Mouse (Mus musculus): ENCODE data around the gene Tubb4b. TPM values are rescaled to one million over a fixed set of nuclear protein-coding genes. Genes with fewer than 3 reads are reported as not detected.

Gene Tubb4b
- polyA plus RNA-seq, 1 experiment, result 209 TPM

GRCm38 (mm10) chr2:25246183-25247072 lies 21.9 kb upstream of the Tubb4b start, which contains the start of gene AL732309.1:
TSS of gene AL732309.1 (minus strand) at chr2:25246863.
- no peaks in the 10 kb centered on the region for H3K4me1 ChIP-seq (ENCODE audit: control insufficient read depth, insufficient read depth, low read length)
- no peak within 1 kb of the TSS for H3K27ac ChIP-seq (ENCODE audit: insufficient read depth, low read length)
- TF ChIP-seq CTCF (IDR thresholded peaks at IDR 0.05; ENCODE audit: borderline replicate concordance, insufficient read depth, low read length) (no peak), POLR2A (IDR thresholded peaks at IDR 0.05; ENCODE audit: low read depth, low read length) (no peak)
- H3K4me3 ChIP-seq (ENCODE audit: insufficient read depth, low read length), result no peak within 1 kb of the TSS

GRCm38 (mm10) chr2:25244144-25244543 lies 19.6 kb upstream of the Tubb4b start:
- no peak for TF ChIP-seq POLR2A (IDR thresholded peaks at IDR 0.05; ENCODE audit: low read depth, low read length)
- TF ChIP-seq CTCF (IDR thresholded peaks at IDR 0.05; ENCODE audit: borderline replicate concordance, insufficient read depth, low read length), result no peak
- no peaks in the 10 kb centered on the region for H3K4me1 ChIP-seq (ENCODE audit: control insufficient read depth, insufficient read depth, low read length)
- no peak overlapping the region for H3K27ac ChIP-seq (ENCODE audit: insufficient read depth, low read length)
- H3K4me3 ChIP-seq (ENCODE audit: insufficient read depth, low read length), result no peak overlapping the region

- H3K4me3 ChIP-seq (ENCODE audit: insufficient read depth, low read length), result no peak overlapping the region
- TF ChIP-seq CTCF (IDR thresholded peaks at IDR 0.05; ENCODE audit: borderline replicate concordance, insufficient read depth, low read length) (no peak), POLR2A (IDR thresholded peaks at IDR 0.05; ENCODE audit: low read depth, low read length) (no peak)
- H3K27ac ChIP-seq (ENCODE audit: insufficient read depth, low read length), result no peak overlapping the region
Measured at GRCm38 (mm10) chr2:25243342-25243741, 18.8 kb upstream of the Tubb4b start.

DNA sequence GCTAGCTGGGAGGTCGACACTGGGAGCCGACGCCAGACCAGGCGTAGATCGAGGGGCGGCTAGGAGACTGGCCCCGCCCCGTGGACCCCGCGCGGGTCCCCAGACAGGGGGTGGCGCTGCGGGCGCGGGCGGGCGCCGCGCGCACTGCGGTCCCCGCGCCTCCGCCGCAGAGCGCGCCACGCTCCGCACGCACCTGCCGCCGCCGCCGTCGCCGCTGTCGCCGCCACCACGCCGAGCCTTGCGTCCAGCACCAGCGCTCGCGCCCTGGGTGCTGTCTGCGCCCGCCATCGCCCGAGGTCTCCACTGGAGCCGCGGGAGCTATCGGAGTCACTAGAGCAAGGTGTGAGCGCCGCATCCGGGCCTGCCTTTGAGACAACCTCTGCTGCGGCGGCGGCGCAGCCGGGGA lies 17.6 kb upstream of the Tubb4b start, which contains the start of the genes Rnf208 and Cysrt1:
Gene Rnf208, plus strand, starts transcription at position 155 of the 406 bp plus-strand sequence.
Gene Cysrt1, minus strand, starts transcription at position 352 of the 406 bp plus-strand sequence.
- no peak for TF ChIP-seq CTCF (IDR thresholded peaks at IDR 0.05; ENCODE audit: borderline replicate concordance, insufficient read depth, low read length)
- TF ChIP-seq POLR2A (IDR thresholded peaks at IDR 0.05; ENCODE audit: low read depth, low read length), result no peak
- Histone ChIP-seq H3K4me1 (ENCODE audit: control insufficient read depth, insufficient read depth, low read length) (0 out of 2 replicates have a peak, but pooled peaks cover 3% of the 10 kb centered on the region), H3K27ac (ENCODE audit: insufficient read depth, low read length) (no peak within 1 kb of the TSS), H3K4me3 (ENCODE audit: insufficient read depth, low read length) (no peak within 1 kb of the TSS)

More at GRCm38 (mm10) chr2:25243342-25243741, 18.8 kb upstream of the Tubb4b start:
- no peaks in the 10 kb centered on the region for H3K4me1 ChIP-seq (ENCODE audit: control insufficient read depth, insufficient read depth, low read length)

GRCm38 (mm10) chr2:25241438-25241775 lies 16.9 kb upstream of the Tubb4b start:
- Histone ChIP-seq H3K27ac (ENCODE audit: insufficient read depth, low read length) (no peak overlapping the region), H3K4me3 (ENCODE audit: insufficient read depth, low read length) (no peak overlapping the region), H3K4me1 (ENCODE audit: control insufficient read depth, insufficient read depth, low read length) (0 out of 2 replicates have a peak, but pooled peaks cover 3% of the 10 kb centered on the region)
- TF ChIP-seq CTCF (IDR thresholded peaks at IDR 0.05; ENCODE audit: borderline replicate concordance, insufficient read depth, low read length) (no peak), POLR2A (IDR thresholded peaks at IDR 0.05; ENCODE audit: low read depth, low read length) (no peak)

DNA sequence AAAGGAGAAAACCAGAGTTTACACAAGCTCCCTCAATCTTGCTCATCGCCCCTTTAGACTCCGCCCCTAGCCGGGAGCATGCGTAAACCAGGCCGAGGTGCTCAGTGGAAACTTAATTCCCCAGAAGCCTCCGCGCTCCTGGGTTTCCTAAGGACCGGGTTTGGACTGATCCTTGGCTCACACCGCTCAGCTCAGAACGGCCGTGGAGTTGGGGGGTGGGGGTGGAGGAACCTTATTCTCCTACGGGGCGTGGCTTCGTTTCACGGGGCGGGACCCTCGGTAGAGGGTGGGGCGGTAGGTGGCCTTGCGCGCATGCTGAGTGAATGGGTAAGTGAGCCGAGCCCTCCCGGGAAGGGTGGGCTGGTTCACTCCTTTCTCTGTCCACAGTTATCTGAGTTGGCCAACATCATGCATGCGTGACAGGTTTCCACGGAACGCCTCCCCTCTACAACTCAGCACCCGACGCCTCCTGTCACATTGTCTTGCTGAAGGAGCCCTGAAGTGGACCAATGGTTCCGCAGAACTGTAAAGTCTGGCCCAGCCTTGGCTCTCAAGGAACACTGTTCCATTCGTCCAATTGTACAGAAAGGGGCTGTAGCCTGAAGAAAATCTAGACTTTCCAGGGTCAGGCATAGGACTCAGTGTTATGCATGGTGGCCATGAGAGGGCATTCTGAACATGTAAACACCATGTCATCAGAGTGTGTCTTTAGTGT lies 16.4 kb upstream of the Tubb4b start:
- H3K27ac ChIP-seq (ENCODE audit: insufficient read depth, low read length), result no peak overlapping the region
- H3K4me1 ChIP-seq (ENCODE audit: control insufficient read depth, insufficient read depth, low read length), result 0 out of 2 replicates have a peak, but pooled peaks cover 3% of the 10 kb centered on the region
- TF ChIP-seq POLR2A (IDR thresholded peaks at IDR 0.05; ENCODE audit: low read depth, low read length), result no peak; the same call in 1 of the 2 replicates
- no peak for TF ChIP-seq CTCF (IDR thresholded peaks at IDR 0.05; ENCODE audit: borderline replicate concordance, insufficient read depth, low read length)
- H3K4me3 ChIP-seq (ENCODE audit: insufficient read depth, low read length), result 0 out of 2 replicates have a peak overlapping the region, but pooled peaks have one; percentile 8

DNA sequence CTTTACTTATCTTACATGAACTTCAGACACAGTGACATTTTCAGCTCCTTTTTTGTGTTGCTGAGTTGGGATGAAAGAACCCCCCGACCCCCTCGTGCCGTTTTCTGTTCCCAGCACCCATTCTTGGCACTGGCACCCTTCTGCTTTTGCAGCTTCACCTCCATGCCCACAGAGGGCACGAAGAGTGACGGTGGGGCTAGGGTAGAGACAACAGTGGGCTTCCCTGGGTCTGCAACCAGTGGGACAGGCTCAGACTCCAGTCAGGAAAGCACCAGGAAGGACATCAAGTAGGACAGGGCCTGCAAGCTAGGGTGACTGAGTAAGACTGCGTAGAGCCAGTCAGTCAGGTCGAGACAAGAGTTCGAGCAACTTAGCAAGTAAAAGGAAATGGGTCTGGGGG lies 15.8 kb upstream of the Tubb4b start:
- H3K27ac ChIP-seq (ENCODE audit: insufficient read depth, low read length), result no peak overlapping the region
- H3K4me3 ChIP-seq (ENCODE audit: insufficient read depth, low read length), result no peak overlapping the region
- 0 out of 2 replicates have a peak, but pooled peaks cover 3% of the 10 kb centered on the region for H3K4me1 ChIP-seq (ENCODE audit: control insufficient read depth, insufficient read depth, low read length)
- TF ChIP-seq CTCF (IDR thresholded peaks at IDR 0.05; ENCODE audit: borderline replicate concordance, insufficient read depth, low read length), result no peak
- TF ChIP-seq POLR2A (IDR thresholded peaks at IDR 0.05; ENCODE audit: low read depth, low read length), result no peak

DNA sequence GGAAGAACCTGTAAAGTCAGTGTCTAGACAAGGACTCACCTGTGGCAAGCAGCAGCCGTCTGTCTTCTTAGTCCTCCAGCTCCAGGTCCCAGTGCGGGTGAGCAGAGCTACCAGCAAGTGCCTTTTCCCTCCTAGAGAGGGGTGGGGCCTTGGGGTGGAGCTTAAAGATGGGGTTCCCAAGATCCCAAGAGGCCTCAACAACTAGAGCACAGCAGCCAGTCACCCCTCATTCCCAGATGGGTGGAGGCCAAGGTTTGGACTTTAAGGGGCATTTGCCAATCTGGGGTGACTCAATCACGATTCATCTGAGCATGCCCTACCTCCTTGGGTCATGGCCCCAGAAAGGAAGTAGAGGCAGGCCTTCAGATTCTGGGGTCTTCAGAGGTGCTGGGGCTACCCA lies 15.3 kb upstream of the Tubb4b start:
- 0 out of 2 replicates have a peak, but pooled peaks cover 3% of the 10 kb centered on the region for H3K4me1 ChIP-seq (ENCODE audit: control insufficient read depth, insufficient read depth, low read length)
- H3K27ac ChIP-seq (ENCODE audit: insufficient read depth, low read length), result no peak overlapping the region
- H3K4me3 ChIP-seq (ENCODE audit: insufficient read depth, low read length), result no peak overlapping the region
- TF ChIP-seq CTCF (IDR thresholded peaks at IDR 0.05; ENCODE audit: borderline replicate concordance, insufficient read depth, low read length) (no peak), POLR2A (IDR thresholded peaks at IDR 0.05; ENCODE audit: low read depth, low read length) (no peak)

GRCm38 (mm10) chr2:25238106-25238505 lies 13.6 kb upstream of the Tubb4b start:
- Histone ChIP-seq H3K4me1 (ENCODE audit: control insufficient read depth, insufficient read depth, low read length) (0 out of 2 replicates have a peak, but pooled peaks cover 3% of the 10 kb centered on the region), H3K27ac (ENCODE audit: insufficient read depth, low read length) (no peak overlapping the region), H3K4me3 (ENCODE audit: insufficient read depth, low read length) (no peak overlapping the region)
- no peak for TF ChIP-seq POLR2A (IDR thresholded peaks at IDR 0.05; ENCODE audit: low read depth, low read length)
- TF ChIP-seq CTCF (IDR thresholded peaks at IDR 0.05; ENCODE audit: borderline replicate concordance, insufficient read depth, low read length), result no peak

All from embryonic fibroblast, embryonic 13.5 days (primary cell).